Mouse (Mus musculus): ENCODE measurements at regions not wholly inside any gene's neighbourhood (a gene's known extent, or its start where the extent isn't known, plus 50 kb on each side); places are given as distances from the start of the nearest gene placed in this dataset.

DNA sequence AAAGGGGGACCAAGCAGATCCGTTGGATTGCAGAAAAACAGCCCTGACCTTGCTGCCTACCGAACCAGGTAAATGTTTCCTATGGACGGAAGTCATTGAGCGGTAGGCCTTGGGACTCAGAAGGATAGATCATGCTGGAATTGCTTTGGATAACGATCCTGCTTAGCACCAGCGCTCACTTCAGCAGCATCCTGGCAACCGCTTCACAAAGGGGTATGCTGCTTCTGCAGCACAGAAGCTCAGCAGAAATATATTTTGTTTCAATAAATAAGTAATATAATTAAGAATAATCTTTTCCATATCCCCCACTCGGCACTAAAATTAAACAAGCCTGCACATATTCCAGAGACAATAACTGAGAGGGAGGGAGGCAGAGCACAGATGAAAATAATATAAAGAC, 296.0 kb downstream of the Meis1 start:
- Histone ChIP-seq H3K4me1 (ENCODE audit: control insufficient read depth, insufficient read depth, low read length) (no peaks in the 10 kb centered on the region), H3K4me3 (replicated peaks; ENCODE audit: low read length) (no peak overlapping the region), H3K27ac (replicated peaks; ENCODE audit: low read depth, low read length) (no peak overlapping the region), H3K9me3 (ENCODE audit: control insufficient read depth, low read length) (no peaks in the 10 kb centered on the region), H3K36me3 (ENCODE audit: control insufficient read depth, insufficient read depth, low read length) (no peaks in the 10 kb centered on the region), H3K27me3 (ENCODE audit: control insufficient read depth, insufficient read depth, low read length) (no peaks in the 10 kb centered on the region), H3K9ac (ENCODE audit: low read depth, low read length, severe bottlenecking) (no peak overlapping the region), H3K4me2 (replicated peaks; ENCODE audit: low read depth, low read length, severe bottlenecking) (no peak overlapping the region)
- TF ChIP-seq POLR2A (IDR thresholded peaks at IDR 0.05; ENCODE audit: borderline replicate concordance, extremely low read depth, insufficient read depth, insufficient read length) = no peak
- ATAC-seq (ENCODE audit: low FRiP score, low read depth) (no peak), DNase-seq (ENCODE audit: low spot score) (no peak)
- 73% methylated on average over 8 of the region's 8 CpGs for WGBS

DNA sequence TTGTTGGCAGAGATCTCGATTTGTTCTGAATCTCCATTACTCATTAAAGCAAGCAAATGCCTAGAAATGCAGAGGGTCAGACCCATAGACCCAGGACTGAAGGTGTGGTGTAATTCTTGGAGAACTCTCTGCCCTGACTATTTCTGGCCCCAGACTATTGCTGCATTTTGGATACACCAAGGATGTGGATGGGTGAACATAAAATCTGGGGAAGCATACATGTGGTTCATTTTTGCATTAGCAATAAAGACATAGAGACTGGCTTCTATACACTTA, 303.0 kb downstream of the Meis1 start:
- 38% methylated on average over 1 of the region's 1 CpGs for WGBS
- no peak for TF ChIP-seq POLR2A (IDR thresholded peaks at IDR 0.05; ENCODE audit: borderline replicate concordance, extremely low read depth, insufficient read depth, insufficient read length)
- Histone ChIP-seq H3K4me3 (replicated peaks; ENCODE audit: low read length) (no peak overlapping the region), H3K4me2 (replicated peaks; ENCODE audit: low read depth, low read length, severe bottlenecking) (no peak overlapping the region), H3K4me1 (ENCODE audit: control insufficient read depth, insufficient read depth, low read length) (peaks cover 7% of the 10 kb centered on the region), H3K9ac (ENCODE audit: low read depth, low read length, severe bottlenecking) (no peak overlapping the region), H3K27me3 (ENCODE audit: control insufficient read depth, insufficient read depth, low read length) (no peaks in the 10 kb centered on the region; the same call in 1 of the 2 replicates), H3K27ac (replicated peaks; ENCODE audit: low read depth, low read length) (no peak overlapping the region), H3K36me3 (ENCODE audit: control insufficient read depth, insufficient read depth, low read length) (no peaks in the 10 kb centered on the region), H3K9me3 (ENCODE audit: control insufficient read depth, low read length) (no peaks in the 10 kb centered on the region)
- ATAC-seq (ENCODE audit: low FRiP score, low read depth) (no peak), DNase-seq (ENCODE audit: low spot score) (no peak)

DNA sequence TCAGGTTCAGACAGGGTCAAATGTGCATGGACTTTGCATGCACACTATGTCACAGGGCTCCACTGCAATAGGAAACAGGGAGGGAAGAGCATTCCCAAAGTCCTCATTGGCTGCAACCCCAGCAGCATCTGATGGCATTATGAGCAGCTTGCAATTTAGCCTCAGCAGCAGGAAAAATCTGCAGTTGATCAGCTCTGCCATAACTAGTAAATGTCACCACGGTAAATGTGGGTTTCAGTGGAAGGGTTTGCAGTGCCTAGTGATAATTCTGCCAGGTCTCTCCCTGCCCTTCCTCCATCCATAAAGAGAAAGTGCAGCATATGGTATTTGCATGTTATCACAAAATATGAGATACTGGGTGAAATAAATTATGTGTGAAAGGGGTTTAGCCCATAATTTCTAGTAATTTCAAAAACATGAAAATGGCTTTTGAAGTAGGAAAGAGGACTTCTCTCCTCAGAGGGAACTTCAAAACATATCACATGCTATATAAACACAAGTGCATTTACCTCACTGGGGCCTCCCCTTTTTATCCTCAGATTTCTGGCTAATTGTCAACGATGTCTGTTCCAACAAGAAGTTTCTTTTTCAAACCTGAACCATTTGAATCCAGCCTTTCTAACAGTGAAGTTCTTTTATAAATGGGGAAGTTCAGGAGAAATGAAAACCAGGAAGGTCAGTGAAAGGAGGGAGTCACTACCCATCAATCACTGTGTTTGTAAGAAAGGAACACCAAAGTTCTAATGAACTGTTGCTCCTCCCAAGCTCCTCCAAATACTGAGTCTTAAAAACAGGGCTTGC, 303.5 kb downstream of the Meis1 start:
- Histone ChIP-seq H3K9ac (ENCODE audit: low read depth, low read length, severe bottlenecking) (no peak overlapping the region), H3K27me3 (ENCODE audit: control insufficient read depth, insufficient read depth, low read length) (no peaks in the 10 kb centered on the region; the same call in 1 of the 2 replicates), H3K4me3 (replicated peaks; ENCODE audit: low read length) (no peak overlapping the region), H3K4me1 (ENCODE audit: control insufficient read depth, insufficient read depth, low read length) (peaks cover 7% of the 10 kb centered on the region), H3K9me3 (ENCODE audit: control insufficient read depth, low read length) (no peaks in the 10 kb centered on the region), H3K4me2 (replicated peaks; ENCODE audit: low read depth, low read length, severe bottlenecking) (no peak overlapping the region), H3K36me3 (ENCODE audit: control insufficient read depth, insufficient read depth, low read length) (no peaks in the 10 kb centered on the region), H3K27ac (replicated peaks; ENCODE audit: low read depth, low read length) (no peak overlapping the region)
- DNase-seq (ENCODE audit: low spot score) = no peak
- WGBS = 37% methylated on average over 2 of the region's 2 CpGs
- ATAC-seq (ENCODE audit: low FRiP score, low read depth) = no peak
- no peak for TF ChIP-seq POLR2A (IDR thresholded peaks at IDR 0.05; ENCODE audit: borderline replicate concordance, extremely low read depth, insufficient read depth, insufficient read length)

DNA sequence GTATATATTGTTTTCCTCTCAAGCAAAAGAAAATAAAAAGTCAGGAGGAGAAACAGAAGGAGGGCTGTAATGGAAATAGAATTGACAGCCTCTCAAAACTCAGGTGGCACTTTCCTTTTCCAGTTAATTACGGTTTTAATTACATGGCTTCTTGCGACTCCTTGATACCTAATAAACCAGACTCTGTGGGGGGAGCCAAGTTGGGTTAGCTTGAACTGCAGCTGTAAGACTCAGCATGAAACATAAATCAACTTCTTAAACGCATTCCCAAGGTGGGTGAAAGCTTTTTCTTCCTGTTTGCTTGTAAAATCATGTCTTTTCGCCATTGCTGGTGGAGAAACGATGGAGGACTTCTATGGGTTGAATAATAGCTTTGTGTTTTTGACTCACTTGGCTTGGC, 304.4 kb downstream of the Meis1 start:
- H3K9me3 ChIP-seq (ENCODE audit: control insufficient read depth, low read length) = no peaks in the 10 kb centered on the region
- H3K27ac ChIP-seq (replicated peaks; ENCODE audit: low read depth, low read length) = no peak overlapping the region
- H3K27me3 ChIP-seq (ENCODE audit: control insufficient read depth, insufficient read depth, low read length) = no peaks in the 10 kb centered on the region; the same call in 1 of the 2 replicates
- no peak for DNase-seq (ENCODE audit: low spot score)
- H3K4me3 ChIP-seq (replicated peaks; ENCODE audit: low read length) = no peak overlapping the region
- H3K9ac ChIP-seq (ENCODE audit: low read depth, low read length, severe bottlenecking) = no peak overlapping the region
- 6% methylated on average over 5 of the region's 5 CpGs for WGBS
- TF ChIP-seq POLR2A (IDR thresholded peaks at IDR 0.05; ENCODE audit: borderline replicate concordance, extremely low read depth, insufficient read depth, insufficient read length) = no peak
- no peak overlapping the region for H3K4me2 ChIP-seq (replicated peaks; ENCODE audit: low read depth, low read length, severe bottlenecking)
- no peak for ATAC-seq (ENCODE audit: low FRiP score, low read depth)
- peaks cover 7% of the 10 kb centered on the region for H3K4me1 ChIP-seq (ENCODE audit: control insufficient read depth, insufficient read depth, low read length)
- no peaks in the 10 kb centered on the region for H3K36me3 ChIP-seq (ENCODE audit: control insufficient read depth, insufficient read depth, low read length)

DNA sequence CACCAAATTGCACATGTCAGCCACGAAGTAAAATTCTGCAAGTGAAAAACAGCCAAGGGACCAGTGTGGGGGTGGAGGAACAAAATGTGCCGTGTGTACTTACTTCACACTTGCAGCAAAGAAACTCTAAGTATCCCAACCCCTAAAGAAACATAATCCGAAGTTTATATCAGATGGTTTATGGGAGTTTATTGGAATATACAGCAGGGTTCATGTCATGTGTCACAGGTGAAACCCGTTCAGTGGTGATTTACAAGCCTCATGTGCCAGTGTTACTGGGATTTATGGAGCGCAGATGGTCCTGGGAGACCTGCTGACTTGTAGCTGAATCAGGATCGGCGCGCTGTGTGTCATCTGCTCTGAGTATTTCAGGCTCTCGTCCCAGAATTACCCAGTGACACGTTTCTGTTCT, 306.1 kb downstream of the Meis1 start:
- WGBS = 11% methylated on average over 10 of the region's 10 CpGs
- peaks cover 7% of the 10 kb centered on the region for H3K4me1 ChIP-seq (ENCODE audit: control insufficient read depth, insufficient read depth, low read length)
- no peak for ATAC-seq (ENCODE audit: low FRiP score, low read depth)

More for the DNA sequence above, 306.1 kb downstream of the Meis1 start:
- H3K36me3 ChIP-seq (ENCODE audit: control insufficient read depth, insufficient read depth, low read length) = no peaks in the 10 kb centered on the region
- H3K9me3 ChIP-seq (ENCODE audit: control insufficient read depth, low read length) = no peaks in the 10 kb centered on the region
- DNase-seq (ENCODE audit: low spot score) = peak; percentile 42
- no peaks in the 10 kb centered on the region; the same call in 1 of the 2 replicates for H3K27me3 ChIP-seq (ENCODE audit: control insufficient read depth, insufficient read depth, low read length)
- no peak overlapping the region for H3K4me3 ChIP-seq (replicated peaks; ENCODE audit: low read length)
- no peak overlapping the region for H3K4me2 ChIP-seq (replicated peaks; ENCODE audit: low read depth, low read length, severe bottlenecking)
- no peak for TF ChIP-seq POLR2A (IDR thresholded peaks at IDR 0.05; ENCODE audit: borderline replicate concordance, extremely low read depth, insufficient read depth, insufficient read length)
- no peak overlapping the region for H3K27ac ChIP-seq (replicated peaks; ENCODE audit: low read depth, low read length)
- H3K9ac ChIP-seq (ENCODE audit: low read depth, low read length, severe bottlenecking) = no peak overlapping the region

All from limb, embryonic 14.5 days (tissue).